Mouse (Mus musculus) cortical plate, adult 2 months (tissue): Measurements from ENCODE around the gene Mbnl1.

ENCODE experiments used
- CTCF ChIP-seq: fragments of 200-500 bp; IDR thresholded peaks from 2 replicates; pipeline ENCODE4 v1.5.1; 2011; ENCODE audit warnings: mild to moderate bottlenecking, control low read depth, low read length; ENCODE audit not compliant: insufficient read depth; ENCODE audit errors: extremely low read depth
- POLR2A ChIP-seq: fragments of 200-500 bp; IDR thresholded peaks from 2 replicates; pipeline ENCODE4 v1.6.1; 2011; ENCODE audit warnings: mild to moderate bottlenecking, low read length, control low read depth; ENCODE audit not compliant: insufficient read depth; ENCODE audit errors: extremely low read depth

DNA sequence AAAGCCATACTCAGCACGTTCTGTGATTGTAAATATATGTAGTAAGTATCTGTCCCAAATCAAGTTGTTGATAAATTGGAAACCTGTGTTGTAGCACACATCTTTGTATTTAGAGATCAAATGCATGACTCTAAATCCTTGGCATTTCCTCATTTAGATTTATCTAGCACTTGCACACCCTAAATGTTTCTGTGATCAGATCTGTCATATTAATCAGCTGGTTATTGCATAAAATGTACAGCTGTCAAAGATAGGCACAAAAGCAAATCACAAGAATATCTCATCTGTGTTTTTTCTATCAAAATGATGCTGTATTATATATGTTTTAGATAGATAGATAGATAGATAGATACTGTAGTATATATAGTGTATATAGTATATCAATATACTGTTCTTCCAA is 98.9 kb downstream of the Mbnl1 start:
- no peak for TF ChIP-seq POLR2A
- no peak for TF ChIP-seq CTCF
